Mouse (Mus musculus) stomach, postnatal 0 days (tissue): ENCODE results near the gene Spata20.

Experiments
- CTCF ChIP-seq: IDR thresholded peaks from 2 replicates; pipeline ENCODE4 v1.5.1; 2016; ENCODE audit warnings: antibody characterized with exemption, low read depth, mild to moderate bottlenecking, moderate library complexity
- EP300 ChIP-seq: optimal IDR thresholded peaks from 2 replicates; pipeline ENCODE3; 2016; ENCODE audit warnings: antibody characterized with exemption

GRCm38 (mm10) chr11:94498093-94498996 is 12.4 kb upstream of the Spata20 start:
- TF ChIP-seq CTCF = no peak
- no peak for TF ChIP-seq EP300
